Mouse (Mus musculus): ENCODE results near the gene Gm3045. TPM values are rescaled to one million over a fixed set of nuclear protein-coding genes. Genes with fewer than 3 reads are reported as not detected.

Gm3045 gene
- total and polyA plus RNA-seq, 2 experiments from 2014 or later: not detected

DNA sequence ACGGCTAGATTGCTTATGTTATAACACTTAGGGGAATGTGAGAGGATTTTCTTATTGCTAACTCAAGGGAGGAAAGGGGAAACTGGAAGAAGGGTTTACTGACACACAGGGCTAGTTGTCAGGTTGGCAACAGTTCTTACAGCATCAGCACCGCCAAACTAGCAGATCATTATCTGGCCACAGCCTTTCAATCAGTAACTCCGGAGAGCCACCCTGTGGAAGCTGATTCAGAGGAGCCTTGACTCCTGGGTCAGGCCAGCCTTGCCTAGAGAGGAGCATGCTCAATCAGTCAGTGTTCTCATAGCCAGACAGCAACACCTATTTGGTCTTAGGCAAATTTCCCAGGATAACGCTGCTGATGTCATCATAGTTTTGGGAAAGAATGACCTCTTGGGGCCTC is 35.1 kb downstream of the Gm3045 start:
- Histone ChIP-seq H3K27ac (ENCODE audit: low read depth, low read length) (no peak overlapping the region), H3K9me3 (ENCODE audit: low read length) (no peaks in the 10 kb centered on the region), H3K27me3 (ENCODE audit: insufficient read depth, low read length) (no peaks in the 10 kb centered on the region), H3K4me2 (ENCODE audit: low read depth, low read length, poor library complexity, severe bottlenecking) (no peak overlapping the region), H3K9ac (replicated peaks; ENCODE audit: low read length, poor library complexity, severe bottlenecking) (no peak overlapping the region), H3K36me3 (ENCODE audit: insufficient read depth, low read length) (no peaks in the 10 kb centered on the region), H3K4me3 (ENCODE audit: low read depth, low read length) (no peak overlapping the region), H3K4me1 (ENCODE audit: insufficient read depth, low read length) (no peaks in the 10 kb centered on the region)
- DNase-seq (ENCODE audit: low spot score) (no peak), ATAC-seq (ENCODE audit: low FRiP score) (no peak)
- WGBS: 84% methylated on average over 4 of the region's 4 CpGs
- TF ChIP-seq CTCF (IDR thresholded peaks at IDR 0.05): no peak

DNA sequence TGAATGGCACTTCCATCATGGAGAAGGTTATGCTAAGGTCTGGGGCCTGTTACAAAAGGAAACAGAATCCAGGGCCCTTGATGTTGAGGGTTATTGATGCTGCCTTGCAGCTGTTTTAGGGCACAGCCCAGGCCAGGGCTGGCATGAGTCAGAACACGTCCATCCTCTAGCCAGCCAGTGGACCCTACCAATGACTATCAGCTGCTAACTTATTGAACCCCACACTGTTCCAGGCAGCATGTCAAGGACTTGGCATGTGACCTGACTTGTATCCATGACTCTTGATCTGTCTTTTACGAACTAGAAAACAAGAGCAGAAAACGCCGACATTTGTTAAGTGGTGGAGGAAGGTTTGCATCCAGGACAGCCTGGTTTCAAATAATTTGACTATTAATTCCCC is 36.4 kb downstream of the Gm3045 start:
- H3K27ac ChIP-seq (ENCODE audit: low read depth, low read length): no peak overlapping the region
- no peak for ATAC-seq (ENCODE audit: low FRiP score)
- H3K4me3 ChIP-seq (ENCODE audit: low read depth, low read length): no peak overlapping the region
- TF ChIP-seq CTCF (IDR thresholded peaks at IDR 0.05): no peak
- H3K4me1 ChIP-seq (ENCODE audit: insufficient read depth, low read length): no peaks in the 10 kb centered on the region
- no peak overlapping the region for H3K9ac ChIP-seq (replicated peaks; ENCODE audit: low read length, poor library complexity, severe bottlenecking)
- no peaks in the 10 kb centered on the region for H3K36me3 ChIP-seq (ENCODE audit: insufficient read depth, low read length)
- 83% methylated on average over 4 of the region's 4 CpGs for WGBS
- no peak overlapping the region for H3K4me2 ChIP-seq (ENCODE audit: low read depth, low read length, poor library complexity, severe bottlenecking)
- no peaks in the 10 kb centered on the region for H3K27me3 ChIP-seq (ENCODE audit: insufficient read depth, low read length)
- DNase-seq (ENCODE audit: low spot score): no peak
- no peaks in the 10 kb centered on the region for H3K9me3 ChIP-seq (ENCODE audit: low read length)

DNA sequence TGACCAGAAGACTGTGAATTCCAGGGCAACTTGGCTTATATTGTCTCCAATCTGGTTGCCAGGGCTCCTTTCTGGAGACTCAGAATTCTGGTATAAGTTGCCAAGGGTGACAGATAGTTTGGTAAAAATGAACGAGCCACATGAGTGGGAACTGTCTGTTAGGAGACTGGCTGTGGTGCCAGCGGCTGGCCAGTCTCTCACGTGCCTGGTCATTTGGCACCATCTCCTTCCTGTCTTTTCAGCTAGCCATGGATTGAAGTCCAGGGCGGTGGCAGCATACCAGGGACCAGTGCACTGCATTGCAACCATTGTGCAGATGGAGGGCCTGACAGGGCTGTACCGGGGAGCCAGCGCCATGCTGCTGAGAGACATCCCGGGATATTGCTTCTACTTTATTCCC is 36.9 kb downstream of the Gm3045 start:
- ATAC-seq (ENCODE audit: low FRiP score) (no peak), DNase-seq (ENCODE audit: low spot score) (peak; percentile 78)
- 77% methylated on average over 7 of the region's 7 CpGs for WGBS
- no peak overlapping the region for H3K27ac ChIP-seq (ENCODE audit: low read depth, low read length)
- H3K36me3 ChIP-seq (ENCODE audit: insufficient read depth, low read length): no peaks in the 10 kb centered on the region
- no peaks in the 10 kb centered on the region for H3K9me3 ChIP-seq (ENCODE audit: low read length)
- TF ChIP-seq CTCF (IDR thresholded peaks at IDR 0.05): no peak
- H3K9ac ChIP-seq (replicated peaks; ENCODE audit: low read length, poor library complexity, severe bottlenecking): no peak overlapping the region
- no peaks in the 10 kb centered on the region for H3K4me1 ChIP-seq (ENCODE audit: insufficient read depth, low read length)
- H3K4me2 ChIP-seq (ENCODE audit: low read depth, low read length, poor library complexity, severe bottlenecking): no peak overlapping the region
- no peak overlapping the region for H3K4me3 ChIP-seq (ENCODE audit: low read depth, low read length)
- H3K27me3 ChIP-seq (ENCODE audit: insufficient read depth, low read length): no peaks in the 10 kb centered on the region

DNA sequence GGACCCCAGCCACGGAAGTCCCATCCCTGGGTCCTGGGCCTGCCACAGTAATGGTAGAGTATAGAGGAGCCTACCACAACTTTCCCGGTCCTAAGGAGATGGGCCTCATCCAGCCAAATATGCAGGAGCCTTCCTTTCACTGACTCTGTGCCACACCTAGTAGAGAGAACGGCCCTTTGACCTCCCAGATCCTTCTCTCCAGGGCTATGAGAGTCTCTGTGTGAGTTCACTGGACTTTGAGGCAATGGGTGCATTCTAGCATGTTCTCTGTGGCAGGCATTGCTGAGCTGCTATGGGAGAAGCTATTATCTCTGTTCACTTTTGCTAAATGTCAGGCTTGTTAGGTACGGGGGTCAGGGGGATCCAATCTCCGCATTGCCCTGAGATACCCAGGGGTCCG is 37.4 kb downstream of the Gm3045 start:
- Histone ChIP-seq H3K36me3 (ENCODE audit: insufficient read depth, low read length) (no peaks in the 10 kb centered on the region), H3K4me3 (ENCODE audit: low read depth, low read length) (no peak overlapping the region), H3K9me3 (ENCODE audit: low read length) (no peaks in the 10 kb centered on the region), H3K4me1 (ENCODE audit: insufficient read depth, low read length) (no peaks in the 10 kb centered on the region), H3K27me3 (ENCODE audit: insufficient read depth, low read length) (no peaks in the 10 kb centered on the region), H3K4me2 (ENCODE audit: low read depth, low read length, poor library complexity, severe bottlenecking) (no peak overlapping the region), H3K27ac (ENCODE audit: low read depth, low read length) (no peak overlapping the region), H3K9ac (replicated peaks; ENCODE audit: low read length, poor library complexity, severe bottlenecking) (no peak overlapping the region)
- WGBS: 80% methylated on average over 6 of the region's 6 CpGs
- TF ChIP-seq CTCF (IDR thresholded peaks at IDR 0.05): no peak
- ATAC-seq (ENCODE audit: low FRiP score) (no peak), DNase-seq (ENCODE audit: low spot score) (no peak)

DNA sequence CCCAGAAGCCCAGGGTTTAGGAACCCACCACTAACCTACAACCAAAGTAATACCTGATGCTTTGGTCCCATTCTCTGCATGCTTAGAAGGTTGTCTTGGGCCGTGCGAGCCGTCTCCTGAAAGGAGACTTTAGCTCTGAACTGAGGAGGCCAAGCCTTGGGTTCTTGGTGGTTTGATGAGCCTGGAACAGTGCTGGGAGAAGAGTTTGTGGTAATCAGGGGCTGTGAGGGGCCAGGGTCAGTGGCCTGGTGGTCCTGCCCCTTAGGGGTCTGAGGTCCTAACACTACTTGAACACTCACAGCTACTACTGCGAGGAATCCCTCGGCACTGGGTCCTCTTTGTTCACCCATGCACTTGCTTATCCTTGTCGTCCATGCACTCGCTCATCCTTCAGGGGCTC is 41.4 kb downstream of the Gm3045 start:
- no peak for DNase-seq (ENCODE audit: low spot score)
- Histone ChIP-seq H3K36me3 (ENCODE audit: insufficient read depth, low read length) (no peaks in the 10 kb centered on the region), H3K4me1 (ENCODE audit: insufficient read depth, low read length) (no peaks in the 10 kb centered on the region), H3K4me3 (ENCODE audit: low read depth, low read length) (no peak overlapping the region), H3K9me3 (ENCODE audit: low read length) (no peaks in the 10 kb centered on the region), H3K9ac (replicated peaks; ENCODE audit: low read length, poor library complexity, severe bottlenecking) (no peak overlapping the region), H3K4me2 (ENCODE audit: low read depth, low read length, poor library complexity, severe bottlenecking) (no peak overlapping the region), H3K27me3 (ENCODE audit: insufficient read depth, low read length) (no peaks in the 10 kb centered on the region), H3K27ac (ENCODE audit: low read depth, low read length) (no peak overlapping the region)
- 92% methylated on average over 7 of the region's 7 CpGs for WGBS
- no peak for TF ChIP-seq CTCF (IDR thresholded peaks at IDR 0.05)
- no peak for ATAC-seq (ENCODE audit: low FRiP score)

DNA sequence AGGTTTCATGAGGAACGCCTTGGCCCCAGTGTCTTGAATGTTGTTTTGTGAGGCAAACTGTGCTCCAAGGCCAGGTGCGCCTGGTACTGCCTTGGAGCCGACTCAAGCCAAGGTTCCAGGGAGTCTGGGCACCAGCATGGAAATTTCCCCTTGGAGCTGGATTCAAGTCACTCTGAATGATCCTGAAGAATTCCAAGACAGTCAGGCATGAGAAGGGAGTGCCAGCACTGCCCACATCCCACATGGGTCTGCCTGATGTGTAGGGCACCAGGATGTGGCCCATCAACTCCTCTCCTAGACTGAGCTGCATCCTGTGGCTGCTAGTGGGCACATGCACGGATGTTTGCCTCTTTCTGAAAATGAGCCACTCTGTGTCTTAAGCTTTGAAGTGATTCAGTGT is 42.1 kb downstream of the Gm3045 start:
- Histone ChIP-seq H3K4me1 (ENCODE audit: insufficient read depth, low read length) (no peaks in the 10 kb centered on the region), H3K9ac (replicated peaks; ENCODE audit: low read length, poor library complexity, severe bottlenecking) (no peak overlapping the region), H3K36me3 (ENCODE audit: insufficient read depth, low read length) (no peaks in the 10 kb centered on the region), H3K4me3 (ENCODE audit: low read depth, low read length) (no peak overlapping the region), H3K27me3 (ENCODE audit: insufficient read depth, low read length) (no peaks in the 10 kb centered on the region), H3K9me3 (ENCODE audit: low read length) (no peaks in the 10 kb centered on the region), H3K4me2 (ENCODE audit: low read depth, low read length, poor library complexity, severe bottlenecking) (no peak overlapping the region), H3K27ac (ENCODE audit: low read depth, low read length) (no peak overlapping the region)
- 91% methylated on average over 4 of the region's 4 CpGs for WGBS
- ATAC-seq (ENCODE audit: low FRiP score): no peak
- no peak for DNase-seq (ENCODE audit: low spot score)
- no peak for TF ChIP-seq CTCF (IDR thresholded peaks at IDR 0.05)

All from midbrain, postnatal 0 days (tissue).